43 mouse cellular contexts compared by ENCODE assay signal in the genomic region with DNA sequence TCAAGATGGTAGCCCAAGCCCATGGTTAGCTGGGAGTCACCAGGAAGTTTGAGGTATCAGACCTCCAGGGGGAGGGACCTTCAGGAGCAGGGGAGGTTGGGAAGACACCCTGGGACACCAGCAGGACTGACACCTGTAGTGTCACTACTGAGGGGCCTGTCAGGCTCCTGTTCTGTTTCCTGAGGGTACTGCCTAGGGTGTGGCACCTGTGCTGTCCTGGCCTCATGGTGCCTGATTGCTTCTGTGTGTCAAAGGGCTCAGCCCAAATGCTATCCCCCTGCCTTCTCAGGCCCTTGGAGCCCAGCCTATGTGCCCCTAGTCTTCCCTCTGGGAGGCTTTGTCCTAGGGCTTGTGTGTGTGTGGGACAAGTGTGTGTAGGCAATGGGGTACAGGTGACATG. TPM values are rescaled to one million over a fixed set of nuclear protein-coding genes. Genes with fewer than 3 reads are reported as not detected.
A peak's percentile ranks its signal among the peaks of the same experiment; 100 is the strongest.
DNase-seq lines count a peak whose midpoint lies in the region; ATAC-seq lines count a peak whose summit lies in the region.
"Had no signal": no experiment of that assay in that cellular context is flagged by ENCODE, and none has a peak within 500 bp of the region (broad histone marks: within the 10 kb centered on the region; RNA-seq: fewer than 3 reads in every experiment).

No protein-coding gene starts in this region.

- no peak for DNase-seq in heart, embryonic 10.5 days (ENCODE audit: low spot score)
- DNase-seq in heart, postnatal 25 days (ENCODE audit: low spot score) = no peak
- DNase-seq in cerebellum, adult 9-11 months = no peak
- DNase-seq in lung, adult 18-20 months = no peak
- DNase-seq: adrenal gland, postnatal 25 days; cerebellum, adult 11-12 months; cerebellum, postnatal 14 days; gastrocnemius, postnatal 25 days; heart, adult 11 months; heart, postnatal 4 days; kidney, adult 11 months; kidney, postnatal 14 days; lung, adult 2 months; lung, postnatal 10 days; right cerebral cortex, postnatal 25 days; spleen, adult 18-20 months; thymus, adult 18-20 months; thymus, postnatal 25 days had no signal

- H3K9ac ChIP-seq in midbrain, embryonic 13.5 days (replicated peaks) = 0 out of 2 replicates have a peak overlapping the region, but pooled peaks have one; percentile 12
- no peak overlapping the region for H3K9ac ChIP-seq in midbrain, embryonic 15.5 days
- no peak overlapping the region for H3K9ac ChIP-seq in liver, embryonic 16.5 days (ENCODE audit: low read depth, low read length)
- H3K9ac ChIP-seq: forebrain, embryonic 13.5 days; hindbrain, embryonic 14.5 days; limb, embryonic 12.5 days had no signal

- no peak overlapping the region for H3K4me3 ChIP-seq in heart, embryonic 10.5 days
- H3K4me3 ChIP-seq in midbrain, embryonic 13.5 days (replicated peaks) = no peak overlapping the region
- H3K4me3 ChIP-seq in midbrain, embryonic 15.5 days = no peak overlapping the region
- H3K4me3 ChIP-seq in liver, embryonic 16.5 days (ENCODE audit: low read depth, low read length) = no peak overlapping the region
- H3K4me3 ChIP-seq: forebrain, embryonic 13.5 days; limb, embryonic 12.5 days; midbrain, embryonic 10.5 days had no signal

- no peaks in the 10 kb centered on the region for H3K9me3 ChIP-seq in heart, embryonic 10.5 days
- H3K9me3 ChIP-seq in midbrain, embryonic 13.5 days = no peaks in the 10 kb centered on the region
- H3K9me3 ChIP-seq in midbrain, embryonic 15.5 days = no peaks in the 10 kb centered on the region
- no peaks in the 10 kb centered on the region for H3K9me3 ChIP-seq in liver, embryonic 16.5 days (replicated peaks; ENCODE audit: control insufficient read depth, low read length)
- H3K9me3 ChIP-seq: forebrain, embryonic 13.5 days; limb, embryonic 12.5 days; midbrain, embryonic 10.5 days had no signal

- H3K27me3 ChIP-seq in heart, embryonic 10.5 days (ENCODE audit: insufficient read depth, poor library complexity, severe bottlenecking) = no peaks in the 10 kb centered on the region
- no peaks in the 10 kb centered on the region for H3K27me3 ChIP-seq in midbrain, embryonic 13.5 days
- no peaks in the 10 kb centered on the region for H3K27me3 ChIP-seq in midbrain, embryonic 15.5 days (replicated peaks)
- no peaks in the 10 kb centered on the region for H3K27me3 ChIP-seq in liver, embryonic 16.5 days (ENCODE audit: control insufficient read depth, insufficient read depth, low read depth, low read length)
- H3K27me3 ChIP-seq: forebrain, embryonic 13.5 days; limb, embryonic 12.5 days; Patski had no signal

- peaks cover 56% of the 10 kb centered on the region for H3K4me1 ChIP-seq in heart, embryonic 10.5 days
- H3K4me1 ChIP-seq in midbrain, embryonic 13.5 days (replicated peaks) = peaks cover 10% of the 10 kb centered on the region; the same call in 1 of the 2 replicates
- H3K4me1 ChIP-seq in midbrain, embryonic 15.5 days = peaks cover 8% of the 10 kb centered on the region
- H3K4me1 ChIP-seq in liver, embryonic 16.5 days (ENCODE audit: control insufficient read depth, low read depth, low read length) = peaks cover 28% of the 10 kb centered on the region
- H3K4me1 ChIP-seq: limb, embryonic 12.5 days had no signal

- 0 out of 2 replicates have a peak overlapping the region, but pooled peaks have one; percentile 13 for H3K27ac ChIP-seq in heart, embryonic 10.5 days
- H3K27ac ChIP-seq in midbrain, embryonic 13.5 days = no peak overlapping the region
- no peak overlapping the region for H3K27ac ChIP-seq in midbrain, embryonic 15.5 days
- H3K27ac ChIP-seq in liver, embryonic 16.5 days (ENCODE audit: low read length) = peak overlapping the region; percentile 15; the same call in 1 of the 2 replicates
- H3K27ac ChIP-seq: forebrain, embryonic 13.5 days; hindbrain, embryonic 14.5 days; limb, embryonic 12.5 days; macrophage; midbrain, embryonic 10.5 days had no signal

- no peak overlapping the region for H3K4me2 ChIP-seq in midbrain, embryonic 13.5 days (replicated peaks)
- H3K4me2 ChIP-seq in midbrain, embryonic 15.5 days = no peak overlapping the region
- H3K4me2 ChIP-seq in liver, embryonic 16.5 days (ENCODE audit: low read depth, low read length) = peak overlapping the region; percentile 35
- H3K4me2 ChIP-seq: forebrain, embryonic 13.5 days; heart, embryonic 11.5 days; hindbrain, embryonic 14.5 days; limb, embryonic 12.5 days had no signal

- intact Hi-C loops in heart, postnatal 25 days (cut with DNase I) = no loop called here

- H3K36me3 ChIP-seq in heart, embryonic 10.5 days = peaks cover 29% of the 10 kb centered on the region
- peaks cover 32% of the 10 kb centered on the region for H3K36me3 ChIP-seq in midbrain, embryonic 13.5 days
- peaks cover 14% of the 10 kb centered on the region; the same call in 1 of the 2 replicates for H3K36me3 ChIP-seq in midbrain, embryonic 15.5 days (replicated peaks)
- H3K36me3 ChIP-seq in liver, embryonic 16.5 days (ENCODE audit: control insufficient read depth, insufficient read depth) = peaks cover 3% of the 10 kb centered on the region; the same call in 1 of the 2 replicates

- ATAC-seq in midbrain, embryonic 13.5 days = no peak
- no peak for ATAC-seq in midbrain, embryonic 15.5 days (replicated peaks)
- peak; percentile 58 for ATAC-seq in liver, embryonic 16.5 days (ENCODE audit: low read depth)
- ATAC-seq: forebrain, embryonic 13.5 days; inflammation-experienced regulatory T-cells, adult 6 months; Patski had no signal

RNA-seq across cellular contexts. Expression of a gene that starts 22.7 kb away (rescaled TPM):
- 34.6 and 35.6 TPM in 2 replicates for polyA plus RNA-seq in heart, embryonic 10.5 days (2016; fragmentation: Nextera tagmentation; extraction: Ambion mirVana)
- 10 to 100 TPM; 37.9 to 38.1 TPM for total RNA-seq in heart, postnatal 25 days (2021)
- polyA plus RNA-seq in midbrain, embryonic 13.5 days (2015; fragmentation: Nextera tagmentation; extraction: Ambion mirVana) = 62.1 and 77.3 TPM in 2 replicates
- polyA plus RNA-seq in midbrain, embryonic 15.5 days (2015; fragmentation: Nextera tagmentation; extraction: Ambion mirVana) = 86.3 and 86.6 TPM in 2 replicates
- 6.3 and 7.0 TPM in 2 replicates for polyA plus RNA-seq in liver, embryonic 16.5 days (2015; fragmentation: Nextera tagmentation; extraction: Ambion mirVana)

RNA-seq across cellular contexts. Expression of a gene that starts 45.5 kb away (rescaled TPM):
- polyA plus RNA-seq in heart, embryonic 10.5 days (2016; fragmentation: Nextera tagmentation; extraction: Ambion mirVana) = 136 and 163 TPM in 2 replicates
- 1 to 10 TPM; 3.7 to 4.3 TPM for total RNA-seq in heart, postnatal 25 days (2021)
- polyA plus RNA-seq in midbrain, embryonic 13.5 days (2015; fragmentation: Nextera tagmentation; extraction: Ambion mirVana) = 59.9 and 62.8 TPM in 2 replicates
- 19.2 and 20.8 TPM in 2 replicates for polyA plus RNA-seq in midbrain, embryonic 15.5 days (2015; fragmentation: Nextera tagmentation; extraction: Ambion mirVana)
- 86.0 and 89.7 TPM in 2 replicates for polyA plus RNA-seq in liver, embryonic 16.5 days (2015; fragmentation: Nextera tagmentation; extraction: Ambion mirVana)

RNA-seq across cellular contexts. Expression of a gene that starts 48.5 kb away (rescaled TPM):
- polyA plus RNA-seq in heart, embryonic 10.5 days (2016; fragmentation: Nextera tagmentation; extraction: Ambion mirVana) = not detected in 2 replicates
- total RNA-seq in heart, postnatal 25 days (2021) = not detected
- polyA plus RNA-seq in midbrain, embryonic 13.5 days (2015; fragmentation: Nextera tagmentation; extraction: Ambion mirVana) = not detected in 2 replicates
- not detected in 2 replicates for polyA plus RNA-seq in midbrain, embryonic 15.5 days (2015; fragmentation: Nextera tagmentation; extraction: Ambion mirVana)
- polyA plus RNA-seq in liver, embryonic 16.5 days (2015; fragmentation: Nextera tagmentation; extraction: Ambion mirVana) = not detected in 2 replicates
- total RNA-seq: adrenal gland, postnatal 25 days; gastrocnemius, adult 18-20 months; gastrocnemius, postnatal 25 days; heart, postnatal 4 days; layer of hippocampus, adult 18-20 months; layer of hippocampus, postnatal 10 days; left cerebral cortex, adult 18-20 months; left cerebral cortex, postnatal 14 days; MEL; neutrophil, adult 5-6 weeks had no signal
- polyA plus RNA-seq: cortical plate, adult 2 months; embryonic facial prominence, embryonic 14.5 days; erythroblast, embryonic 14.5 days; forebrain, embryonic 13.5 days; frontal cortex, adult 2 months; heart, embryonic 11.5 days; hindbrain, embryonic 14.5 days; inflammation-experienced regulatory T-cells, adult 6 months; kidney, embryonic 14.5 days; limb, embryonic 12.5 days; lung, adult 2 months; macrophage; midbrain, embryonic 10.5 days; neural tube, embryonic 11.5 days; Patski; stomach, embryonic 16.5 days had no signal

RNA-seq across cellular contexts. Expression of a gene that starts 55.9 kb away (rescaled TPM):
- 81.7 and 93.2 TPM in 2 replicates for polyA plus RNA-seq in heart, embryonic 10.5 days (2016; fragmentation: Nextera tagmentation; extraction: Ambion mirVana)
- total RNA-seq in heart, postnatal 25 days (2021) = 100 to 1,000 TPM; 154 to 171 TPM
- 14.8 and 16.7 TPM in 2 replicates for polyA plus RNA-seq in midbrain, embryonic 13.5 days (2015; fragmentation: Nextera tagmentation; extraction: Ambion mirVana)
- 12.0 and 13.3 TPM in 2 replicates for polyA plus RNA-seq in midbrain, embryonic 15.5 days (2015; fragmentation: Nextera tagmentation; extraction: Ambion mirVana)
- 35.9 and 37.6 TPM in 2 replicates for polyA plus RNA-seq in liver, embryonic 16.5 days (2015; fragmentation: Nextera tagmentation; extraction: Ambion mirVana)

Comparison
In these comparisons a context has a peak if more than half of its experiments do, and no peak if none do; other contexts are left out.
1. H3K27ac ChIP-seq: peak in heart, embryonic 10.5 days (single experiment) and liver, embryonic 16.5 days (single experiment); none in midbrain, embryonic 13.5 days (single experiment) and midbrain, embryonic 15.5 days (single experiment).